Mouse (Mus musculus): ENCODE results near the gene Kif6. TPM values are rescaled to one million over a fixed set of nuclear protein-coding genes. Genes with fewer than 3 reads are reported as not detected.

Gene Kif6
- polyA plus RNA-seq, 1 experiment from 2014 or later = 0.08 TPM

GRCm38 (mm10) chr17:49927611-49928010, 312.7 kb downstream of the Kif6 start:
- Histone ChIP-seq H3K9me3 (replicated peaks) (no peaks in the 10 kb centered on the region), H3K36me3 (replicated peaks) (no peaks in the 10 kb centered on the region), H3K4me3 (replicated peaks) (no peak overlapping the region), H3K9ac (no peak overlapping the region), H3K27me3 (no peaks in the 10 kb centered on the region), H3K4me2 (no peak overlapping the region), H3K4me1 (replicated peaks) (no peaks in the 10 kb centered on the region), H3K27ac (replicated peaks) (no peak overlapping the region)
- WGBS (ENCODE audit: insufficient replicate concordance) = 50% methylated on average over 2 of the region's 2 CpGs
- no peak for ATAC-seq (ENCODE audit: insufficient read depth)

GRCm38 (mm10) chr17:49933806-49934205, 318.9 kb downstream of the Kif6 start:
- no peak overlapping the region for H3K9ac ChIP-seq
- H3K27ac ChIP-seq (replicated peaks) = no peak overlapping the region
- H3K4me1 ChIP-seq (replicated peaks) = no peaks in the 10 kb centered on the region
- no peak for ATAC-seq (ENCODE audit: insufficient read depth)
- H3K9me3 ChIP-seq (replicated peaks) = no peaks in the 10 kb centered on the region
- 42% methylated on average over 3 of the region's 3 CpGs for WGBS (ENCODE audit: insufficient replicate concordance)
- peaks cover 16% of the 10 kb centered on the region; the same call in 1 of the 2 replicates for H3K27me3 ChIP-seq
- no peaks in the 10 kb centered on the region for H3K36me3 ChIP-seq (replicated peaks)
- no peak overlapping the region for H3K4me3 ChIP-seq (replicated peaks)
- H3K4me2 ChIP-seq = no peak overlapping the region

- 47% methylated on average over 4 of the region's 4 CpGs for WGBS (ENCODE audit: insufficient replicate concordance)
These were observed 319.6 kb downstream of the Kif6 start for GRCm38 (mm10) chr17:49934586-49934985.

GRCm38 (mm10) chr17:49935602-49936205, 320.8 kb downstream of the Kif6 start:
- no peak for ATAC-seq (ENCODE audit: insufficient read depth)

More at GRCm38 (mm10) chr17:49934586-49934985, 319.6 kb downstream of the Kif6 start:
- Histone ChIP-seq H3K4me3 (replicated peaks) (no peak overlapping the region), H3K36me3 (replicated peaks) (no peaks in the 10 kb centered on the region), H3K9me3 (replicated peaks) (no peaks in the 10 kb centered on the region), H3K4me2 (no peak overlapping the region), H3K27ac (replicated peaks) (no peak overlapping the region), H3K27me3 (peaks cover 16% of the 10 kb centered on the region; the same call in 1 of the 2 replicates), H3K4me1 (replicated peaks) (no peaks in the 10 kb centered on the region), H3K9ac (no peak overlapping the region)
- ATAC-seq (ENCODE audit: insufficient read depth) = no peak

GRCm38 (mm10) chr17:49936214-49936613, 321.3 kb downstream of the Kif6 start:
- Histone ChIP-seq H3K4me3 (replicated peaks) (no peak overlapping the region), H3K36me3 (replicated peaks) (no peaks in the 10 kb centered on the region), H3K27me3 (peaks cover 16% of the 10 kb centered on the region; the same call in 1 of the 2 replicates), H3K9ac (no peak overlapping the region), H3K9me3 (replicated peaks) (no peaks in the 10 kb centered on the region), H3K4me1 (replicated peaks) (no peaks in the 10 kb centered on the region), H3K4me2 (no peak overlapping the region), H3K27ac (replicated peaks) (no peak overlapping the region)
- WGBS (ENCODE audit: insufficient replicate concordance) = 38% methylated on average over 2 of the region's 2 CpGs
- ATAC-seq (ENCODE audit: insufficient read depth) = no peak

More at GRCm38 (mm10) chr17:49935602-49936205, 320.8 kb downstream of the Kif6 start:
- Histone ChIP-seq H3K4me1 (replicated peaks) (no peaks in the 10 kb centered on the region), H3K9ac (no peak overlapping the region), H3K27ac (replicated peaks) (no peak overlapping the region), H3K27me3 (peaks cover 16% of the 10 kb centered on the region; the same call in 1 of the 2 replicates), H3K4me3 (replicated peaks) (no peak overlapping the region), H3K4me2 (no peak overlapping the region), H3K9me3 (replicated peaks) (no peaks in the 10 kb centered on the region), H3K36me3 (replicated peaks) (no peaks in the 10 kb centered on the region)
- under 1% methylated on average over 4 of the region's 4 CpGs for WGBS (ENCODE audit: insufficient replicate concordance)

GRCm38 (mm10) chr17:49939146-49939545, 324.2 kb downstream of the Kif6 start:
- Histone ChIP-seq H3K36me3 (replicated peaks) (no peaks in the 10 kb centered on the region), H3K27ac (replicated peaks) (no peak overlapping the region), H3K4me1 (replicated peaks) (no peaks in the 10 kb centered on the region), H3K4me3 (replicated peaks) (no peak overlapping the region), H3K9me3 (replicated peaks) (no peaks in the 10 kb centered on the region), H3K9ac (no peak overlapping the region), H3K27me3 (peaks cover 15% of the 10 kb centered on the region; the same call in 1 of the 2 replicates), H3K4me2 (no peak overlapping the region)
- WGBS (ENCODE audit: insufficient replicate concordance) = 53% methylated on average over 7 of the region's 7 CpGs
- ATAC-seq (ENCODE audit: insufficient read depth) = no peak

- no peak overlapping the region for H3K27ac ChIP-seq (replicated peaks)
- no peak overlapping the region for H3K9ac ChIP-seq
- H3K4me3 ChIP-seq (replicated peaks) = no peak overlapping the region
- 46% methylated on average over 6 of the region's 6 CpGs for WGBS (ENCODE audit: insufficient replicate concordance)
- H3K4me2 ChIP-seq = no peak overlapping the region
- no peak for ATAC-seq (ENCODE audit: insufficient read depth)
- H3K4me1 ChIP-seq (replicated peaks) = no peaks in the 10 kb centered on the region
- H3K36me3 ChIP-seq (replicated peaks) = no peaks in the 10 kb centered on the region
- no peaks in the 10 kb centered on the region for H3K9me3 ChIP-seq (replicated peaks)
- no peaks in the 10 kb centered on the region for H3K27me3 ChIP-seq
These were observed 327.7 kb downstream of the Kif6 start for GRCm38 (mm10) chr17:49942674-49943073.

GRCm38 (mm10) chr17:49951491-49951855, 336.5 kb downstream of the Kif6 start:
- ATAC-seq (ENCODE audit: insufficient read depth) = no peak
- Histone ChIP-seq H3K36me3 (replicated peaks) (no peaks in the 10 kb centered on the region), H3K9ac (no peak overlapping the region), H3K4me2 (peak overlapping the region; percentile 52), H3K27me3 (peaks cover 15% of the 10 kb centered on the region), H3K4me3 (replicated peaks) (no peak overlapping the region; the same call in 1 of the 2 replicates), H3K4me1 (replicated peaks) (0 out of 2 replicates have a peak, but pooled peaks cover 6% of the 10 kb centered on the region), H3K27ac (replicated peaks) (no peak overlapping the region), H3K9me3 (replicated peaks) (no peaks in the 10 kb centered on the region)
- 6% methylated on average over 7 of the region's 7 CpGs for whole genome bisulfite sequencing (ENCODE audit: insufficient replicate concordance)

GRCm38 (mm10) chr17:49951856-49952607, 337.1 kb downstream of the Kif6 start:
- H3K27me3 ChIP-seq = peaks cover 15% of the 10 kb centered on the region
- ATAC-seq (ENCODE audit: insufficient read depth) = no peak
- 0 out of 2 replicates have a peak, but pooled peaks cover 6% of the 10 kb centered on the region for H3K4me1 ChIP-seq (replicated peaks)
- peak overlapping the region; percentile 52 for H3K4me2 ChIP-seq
- no peak overlapping the region for H3K27ac ChIP-seq (replicated peaks)
- no peak overlapping the region; the same call in 1 of the 2 replicates for H3K4me3 ChIP-seq (replicated peaks)
- no peak overlapping the region for H3K9ac ChIP-seq
- WGBS (ENCODE audit: insufficient replicate concordance) = 39% methylated on average over 22 of the region's 22 CpGs
- no peaks in the 10 kb centered on the region for H3K9me3 ChIP-seq (replicated peaks)
- H3K36me3 ChIP-seq (replicated peaks) = no peaks in the 10 kb centered on the region

- ATAC-seq (ENCODE audit: insufficient read depth) = no peak
- no peaks in the 10 kb centered on the region for H3K9me3 ChIP-seq (replicated peaks)
- no peak overlapping the region for H3K4me3 ChIP-seq (replicated peaks)
- no peaks in the 10 kb centered on the region for H3K36me3 ChIP-seq (replicated peaks)
- H3K27me3 ChIP-seq = no peaks in the 10 kb centered on the region
- no peak overlapping the region for H3K4me2 ChIP-seq
- H3K4me1 ChIP-seq (replicated peaks) = no peaks in the 10 kb centered on the region
- H3K27ac ChIP-seq (replicated peaks) = no peak overlapping the region
- no peak overlapping the region for H3K9ac ChIP-seq
These were observed 344.1 kb downstream of the Kif6 start for GRCm38 (mm10) chr17:49959021-49959420.

All from liver, embryonic 15.5 days (tissue).